Mouse (Mus musculus) ES-E14 (cell line): Measurements from ENCODE around the gene Supt6. TPM values are rescaled to one million over a fixed set of nuclear protein-coding genes. Genes with fewer than 3 reads are reported as not detected.
"Not testable (repeated sequence)": the region's sequence is repeated elsewhere in the genome, so short reads cannot be mapped to it uniquely, and the experiment has no call there.

Source experiments
- DNase-seq: peaks from one replicate; pipeline ENCODE4 v3.0.0-alpha.2; 2013; ENCODE audit warnings: low read depth, low spot score
- H3K27ac ChIP-seq: 2 replicates; pipeline ENCODE4 v1.5.1; 2012; ENCODE audit warnings: low read depth, mild to moderate bottlenecking, low read length, moderate library complexity, mixed read lengths; ENCODE audit not compliant: poor library complexity, insufficient read depth, severe bottlenecking
- H3K36me3 ChIP-seq: 2 replicates; pipeline ENCODE4 v1.6.1; 2012; ENCODE audit warnings: mild to moderate bottlenecking, low read length, moderate library complexity, mixed read lengths; ENCODE audit not compliant: control insufficient read depth, poor library complexity, insufficient read depth, severe bottlenecking
- H3K4me1 ChIP-seq, 2 experiments: fragments of 150-350 bp in 1 of 2; sonication (generic) in 1 of 2; 2 replicates each; pipeline ENCODE4 v1.6.1; 2012; ENCODE audit warnings: low read length in 2 of 2, mild to moderate bottlenecking in 1 of 2, mixed read lengths in 1 of 2; ENCODE audit not compliant: control insufficient read depth in 2 of 2, insufficient read depth in 2 of 2, poor library complexity in 1 of 2
- H3K4me3 ChIP-seq, 2 experiments: fragments of 150-350 bp in 1 of 2; sonication (generic) in 1 of 2; 2 replicates each; pipeline ENCODE4 v1.5.1; 2012; ENCODE audit warnings: low read length in 2 of 2, low read depth in 1 of 2, mild to moderate bottlenecking in 1 of 2, mixed read lengths in 1 of 2; ENCODE audit not compliant: insufficient read depth in 1 of 2, poor library complexity in 1 of 2, severe bottlenecking in 1 of 2
- H3K9ac ChIP-seq: 2 replicates; pipeline ENCODE4 v1.6.1; 2012; ENCODE audit warnings: low read depth, mild to moderate bottlenecking, low read length, mixed read lengths; ENCODE audit not compliant: poor library complexity, insufficient read depth, severe bottlenecking
- H3K9me3 ChIP-seq: fragments of 150-350 bp; sonication (generic); 2 replicates; pipeline ENCODE4 v1.6.1; 2012; ENCODE audit warnings: low read depth, mild to moderate bottlenecking, low read length; ENCODE audit not compliant: control insufficient read depth, insufficient read depth
- CHD2 ChIP-seq: IDR thresholded peaks from 2 replicates; pipeline ENCODE4 v1.6.1; 2014; ENCODE audit warnings: mild to moderate bottlenecking, low read depth, low read length, inconsistent platforms
- HCFC1 ChIP-seq: IDR thresholded peaks from 2 replicates; pipeline ENCODE4 v1.6.1; 2012; ENCODE audit warnings: low read length, inconsistent platforms, borderline replicate concordance; ENCODE audit not compliant: insufficient read depth
- MAFK ChIP-seq: IDR thresholded peaks from 2 replicates; pipeline ENCODE4 v1.6.1; 2014; ENCODE audit warnings: mild to moderate bottlenecking, low read depth, low read length, inconsistent platforms; ENCODE audit not compliant: insufficient read depth
- ZC3H11A ChIP-seq: IDR thresholded peaks from 2 replicates; pipeline ENCODE4 v1.6.1; 2012; ENCODE audit warnings: low read depth, mild to moderate bottlenecking, inconsistent platforms, low read length, borderline replicate concordance
- ZNF384 ChIP-seq: IDR thresholded peaks from 2 replicates; pipeline ENCODE4 v1.6.1; 2012; ENCODE audit warnings: low read depth, low read length, inconsistent platforms
- in situ Hi-C, 2 experiments: fragments of 600-800 bp; cut with MboI; formaldehyde crosslinking; loops; one replicate each; pipeline ENCODE4 v1.15.1; 2025; ENCODE audit warnings: low sequenced_read_pairs in 2 of 2, inconsistent platforms in 1 of 2; ENCODE audit not compliant: unreplicated experiment in 2 of 2
- total RNA-seq: library from RNA; depleted of rRNA; stranded (reverse); fragments of 300-350 nt; gene quantifications from 2 replicates; pipeline ENCODE4 v1.2.3, GENCODE M21; 2012

The Supt6 gene
- total RNA-seq, 1 experiment: 63.0 TPM

- no peak overlapping the region for H3K27ac ChIP-seq
- TF ChIP-seq ZNF384 (no peak), MAFK (no peak), HCFC1 (no peak), CHD2 (no peak), ZC3H11A (no peak)
- peaks cover 6 to 10% of the 10 kb centered on the region in 2 experiments for H3K4me1 ChIP-seq
- no peak for DNase-seq
- H3K36me3 ChIP-seq: peaks cover 14% of the 10 kb centered on the region
- H3K9me3 ChIP-seq: no peaks in the 10 kb centered on the region
- in situ Hi-C loops: no loop called here
- H3K9ac ChIP-seq: no peak overlapping the region
- peak overlapping the region; percentile 88 to 94; a peak in 3 of 4 replicates for H3K4me3 ChIP-seq
These were observed 55.7 kb downstream of the Supt6 start for GRCm38 (mm10) chr11:78190041-78190440.

GRCm38 (mm10) chr11:78189234-78190040, 56.4 kb downstream of the Supt6 start:
- TF ChIP-seq CHD2: no peak
- no peak for TF ChIP-seq ZNF384
- no peak for TF ChIP-seq HCFC1
- no peak for TF ChIP-seq ZC3H11A
- TF ChIP-seq MAFK: no peak
- in situ Hi-C loops: no loop called here
- Histone ChIP-seq H3K9ac (peak overlapping the region; percentile 94), H3K4me1 (peaks cover 6 to 9% of the 10 kb centered on the region in 2 experiments), H3K36me3 (peaks cover 14% of the 10 kb centered on the region), H3K4me3 (peak overlapping the region; percentile 88 to 94), H3K27ac (peak overlapping the region; percentile 74), H3K9me3 (no peaks in the 10 kb centered on the region)
- no peak for DNase-seq

GRCm38 (mm10) chr11:78188331-78189233, 57.2 kb downstream of the Supt6 start, which contains the start of gene Rab34:
Gene Rab34 (plus strand): TSS chr11:78188430.
- Histone ChIP-seq H3K36me3 (peaks cover 14% of the 10 kb centered on the region), H3K4me1 (peaks cover 6 to 9% of the 10 kb centered on the region in 2 experiments), H3K9ac (peak within 1 kb of the TSS; percentile 94), H3K27ac (peak within 1 kb of the TSS; percentile 74), H3K9me3 (no peaks in the 10 kb centered on the region), H3K4me3 (peak within 1 kb of the TSS; percentile 88 to 94)
- in situ Hi-C loops: no loop called here
- no peak for TF ChIP-seq CHD2
- no peak for TF ChIP-seq ZNF384
- TF ChIP-seq ZC3H11A: no peak
- no peak for TF ChIP-seq HCFC1
- no peak for TF ChIP-seq MAFK
- no peak for DNase-seq

GRCm38 (mm10) chr11:78184702-78185101, 61.1 kb downstream of the Supt6 start:
- Histone ChIP-seq H3K36me3 (peaks cover 30% of the 10 kb centered on the region), H3K9ac (peak overlapping the region; percentile 88; the same call in 1 of the 2 replicates), H3K4me3 (peak overlapping the region in 1 of 2 experiments; percentile 88; a peak in 1 of 4 replicates)
- H3K9me3 ChIP-seq, H3K27ac ChIP-seq, in situ Hi-C loops, H3K4me1 ChIP-seq, DNase-seq: not testable (repeated sequence)
